Comparison of ENCODE assay signal across 8 mouse cellular contexts in genomic region chr8:94433981-94434466, GRCm38 (mm10). TPM values are rescaled to one million over a fixed set of nuclear protein-coding genes. Genes with fewer than 3 reads are reported as not detected.
DNase-seq lines count a peak whose midpoint lies in the region; ATAC-seq and TF ChIP-seq lines count a peak whose summit lies in the region.

Gene Nlrc5 (plus strand): TSS chr8:94434356.

- H3K9ac ChIP-seq in CH12.LX (ENCODE audit: insufficient read depth, low read depth): peak within 1 kb of the TSS; percentile 94
- peak within 1 kb of the TSS; percentile 22; the same call in 1 of the 2 replicates for H3K9ac ChIP-seq in forebrain, postnatal 0 days
- peak within 1 kb of the TSS; percentile 29; the same call in 1 of the 2 replicates for H3K9ac ChIP-seq in lung, embryonic 15.5 days

- 1% methylated on average over 29 of the region's 29 CpGs for WGBS in cerebellum, adult 2 months
- 2% methylated on average over 29 of the region's 29 CpGs for WGBS in forebrain, postnatal 0 days
- WGBS in lung, embryonic 15.5 days: 1% methylated on average over 29 of the region's 29 CpGs
- under 1% methylated on average over 29 of the region's 29 CpGs for WGBS in olfactory bulb, adult 2 months

- no peaks in the 10 kb centered on the region for H3K9me3 ChIP-seq in CH12.LX (replicated peaks; ENCODE audit: low read length)
- H3K9me3 ChIP-seq in forebrain, postnatal 0 days (ENCODE audit: low read length): no peaks in the 10 kb centered on the region
- H3K9me3 ChIP-seq in lung, embryonic 15.5 days: no peaks in the 10 kb centered on the region

- H3K4me2 ChIP-seq in CH12.LX (ENCODE audit: insufficient read depth, low read depth, poor library complexity, severe bottlenecking): peak within 1 kb of the TSS; percentile 96
- peak within 1 kb of the TSS; percentile 83 for H3K4me2 ChIP-seq in forebrain, postnatal 0 days (ENCODE audit: low read depth)
- H3K4me2 ChIP-seq in lung, embryonic 15.5 days: peak within 1 kb of the TSS; percentile 87

- dilution Hi-C loops in CH12.LX (cut with MboI; ENCODE audit: extremely low pct_ligation_motif_present, extremely low pct_unique_long_range_greater_than_20kb, low sequenced_read_pairs): no loop called here

- TF ChIP-seq CTCF in CH12.LX (conservative IDR thresholded peaks at IDR 0.05 in 1 of 2, IDR thresholded peaks at IDR 0.05 in 1 of 2; ENCODE audit: low read depth in 2 of 2, low read length in 2 of 2): peak in 1 of 2 experiments; percentile 33; a peak in 2 of 4 replicates
- no peak for TF ChIP-seq CTCF in cerebellum, adult 2 months (IDR thresholded peaks at IDR 0.05; ENCODE audit: borderline replicate concordance, insufficient read depth, low read depth, low read length)
- TF ChIP-seq CTCF in forebrain, postnatal 0 days (IDR thresholded peaks at IDR 0.05; ENCODE audit: low read depth): no peak; the same call in 1 of the 2 replicates
- TF ChIP-seq CTCF in olfactory bulb, adult 2 months (IDR thresholded peaks at IDR 0.05; ENCODE audit: insufficient read depth, low read depth, low read length): no peak

- H3K4me3 ChIP-seq in CH12.LX (replicated peaks in 1 of 3; ENCODE audit: low read depth in 2 of 3, low read length in 2 of 3, poor library complexity in 1 of 3): peak within 1 kb of the TSS; percentile 67 to 72 (median 69)
- peak within 1 kb of the TSS; percentile 38 for H3K4me3 ChIP-seq in cerebellum, adult 2 months (replicated peaks; ENCODE audit: insufficient read depth, low read depth, low read length)
- H3K4me3 ChIP-seq in forebrain, postnatal 0 days (ENCODE audit: low read depth, low read length): peak within 1 kb of the TSS; percentile 39
- peak within 1 kb of the TSS; percentile 46 for H3K4me3 ChIP-seq in lung, embryonic 15.5 days
- H3K4me3 ChIP-seq in olfactory bulb, adult 2 months (ENCODE audit: insufficient read depth, low read depth, low read length): peak within 1 kb of the TSS; percentile 50

- H3K36me3 ChIP-seq in CH12.LX (replicated peaks in 1 of 2; ENCODE audit: control insufficient read depth in 1 of 2, insufficient read depth in 1 of 2, low read length in 1 of 2): peaks cover 0 to 4% of the 10 kb centered on the region in 2 experiments
- H3K36me3 ChIP-seq in forebrain, postnatal 0 days (ENCODE audit: insufficient read depth): no peaks in the 10 kb centered on the region
- no peaks in the 10 kb centered on the region for H3K36me3 ChIP-seq in lung, embryonic 15.5 days

- peak; percentile 83 for DNase-seq in CH12.LX (ENCODE audit: extremely low read depth)
- peak; percentile 22 to 28 for DNase-seq in cerebellum, adult 2 months
- DNase-seq in forebrain, postnatal 0 days: peak; percentile 47
- peak; percentile 73 for DNase-seq in heart, postnatal 4 days
- peak; percentile 10 to 36 for DNase-seq in layer of hippocampus, adult 8-10 months (ENCODE audit: low spot score in 2 of 2)
- peak; percentile 80 to 85 for DNase-seq in thymus, adult 18-20 months

- in situ Hi-C loops in CH12.LX (cut with MboI; ENCODE audit: low pct_ligation_motif_present, low pct_unique_long_range_greater_than_20kb, low sequenced_read_pairs): no loop called here

- no peaks in the 10 kb centered on the region for H3K27me3 ChIP-seq in CH12.LX (replicated peaks)
- H3K27me3 ChIP-seq in cerebellum, adult 2 months (ENCODE audit: control insufficient read depth, insufficient read depth, low read length): no peaks in the 10 kb centered on the region; the same call in 1 of the 2 replicates
- no peaks in the 10 kb centered on the region; the same call in none of the 2 replicates for H3K27me3 ChIP-seq in forebrain, postnatal 0 days (ENCODE audit: insufficient read depth, low read length)
- H3K27me3 ChIP-seq in lung, embryonic 15.5 days: peaks cover 15% of the 10 kb centered on the region

- TF ChIP-seq EP300 in CH12.LX (IDR thresholded peaks at IDR 0.05; ENCODE audit: low read length): no peak; the same call in 1 of the 2 replicates

- peaks cover 19 to 68% of the 10 kb centered on the region in 2 experiments for H3K4me1 ChIP-seq in CH12.LX (ENCODE audit: control insufficient read depth in 1 of 2, insufficient read depth in 2 of 2)
- H3K4me1 ChIP-seq in cerebellum, adult 2 months (ENCODE audit: control insufficient read depth, insufficient read depth, low read length): no peaks in the 10 kb centered on the region
- H3K4me1 ChIP-seq in forebrain, postnatal 0 days (ENCODE audit: insufficient read depth): peaks cover 7% of the 10 kb centered on the region; the same call in 1 of the 2 replicates
- peaks cover 5% of the 10 kb centered on the region for H3K4me1 ChIP-seq in lung, embryonic 15.5 days
- peaks cover 5% of the 10 kb centered on the region for H3K4me1 ChIP-seq in olfactory bulb, adult 2 months (ENCODE audit: control insufficient read depth, insufficient read depth, low read length)

- TF ChIP-seq RAD21 in CH12.LX (IDR thresholded peaks at IDR 0.05; ENCODE audit: low read depth, low read length): peak; percentile 4

- H3K79me2 ChIP-seq in CH12.LX (replicated peaks; ENCODE audit: control insufficient read depth, extremely low read depth, insufficient read depth, poor library complexity, severe bottlenecking): peaks cover 38% of the 10 kb centered on the region

- peak; percentile 66; the same call in 1 of the 2 replicates for TF ChIP-seq POLR2A in CH12.LX (IDR thresholded peaks at IDR 0.05; ENCODE audit: low read depth, low read length)
- TF ChIP-seq POLR2A in cerebellum, adult 2 months (IDR thresholded peaks at IDR 0.05; ENCODE audit: borderline replicate concordance, insufficient read depth, low read length): no peak
- no peak for TF ChIP-seq POLR2A in olfactory bulb, adult 2 months (IDR thresholded peaks at IDR 0.05; ENCODE audit: insufficient read depth, low read depth, low read length)

- peak within 1 kb of the TSS; percentile 76 for H3K27ac ChIP-seq in CH12.LX (ENCODE audit: insufficient read depth, low read depth)
- no peak within 1 kb of the TSS for H3K27ac ChIP-seq in cerebellum, adult 2 months (ENCODE audit: insufficient read depth, low read length)
- no peak within 1 kb of the TSS for H3K27ac ChIP-seq in forebrain, postnatal 0 days (ENCODE audit: low read depth, low read length)
- H3K27ac ChIP-seq in lung, embryonic 15.5 days: no peak within 1 kb of the TSS
- H3K27ac ChIP-seq in olfactory bulb, adult 2 months (ENCODE audit: insufficient read depth, low read depth, low read length): no peak within 1 kb of the TSS

- ATAC-seq in forebrain, postnatal 0 days: peak; percentile 59; the same call in 1 of the 2 replicates
- peak; percentile 59 for ATAC-seq in lung, embryonic 15.5 days (ENCODE audit: borderline replicate concordance, extremely low read depth, low FRiP score, low TSS enrichment)

TF ChIP-seq in CH12.LX, 34 proteins besides CTCF, POLR2A, EP300 and RAD21 (continues in another document):
- TF ChIP-seq MAX (IDR thresholded peaks at IDR 0.05; ENCODE audit: low read length) (peak; percentile 90), UBTF (IDR thresholded peaks at IDR 0.05; ENCODE audit: low read depth, low read length) (0 out of 2 replicates have a peak, but pooled peaks have one; percentile 70), PAX5 (IDR thresholded peaks at IDR 0.05; ENCODE audit: low read length) (no peak), NELFE (IDR thresholded peaks at IDR 0.05; ENCODE audit: low read depth, low read length) (peak; percentile 48), RCOR1 (conservative IDR thresholded peaks at IDR 0.05; ENCODE audit: low read depth, low read length) (no peak), NRF1 (IDR thresholded peaks at IDR 0.05; ENCODE audit: low read depth, low read length) (no peak), ETS1 (conservative IDR thresholded peaks at IDR 0.05; ENCODE audit: low read depth, low read length) (peak; percentile 60; the same call in 1 of the 2 replicates), ZKSCAN1 (IDR thresholded peaks at IDR 0.05; ENCODE audit: borderline replicate concordance, low read depth, low read length) (no peak), JUN (IDR thresholded peaks at IDR 0.05; ENCODE audit: insufficient read depth, low read depth, low read length) (no peak), SMC3 (IDR thresholded peaks at IDR 0.05; ENCODE audit: low read depth, low read length) (peak; percentile 15), IRF4 (IDR thresholded peaks at IDR 0.05; ENCODE audit: low read depth, low read length) (no peak), HCFC1 (IDR thresholded peaks at IDR 0.05; ENCODE audit: low read depth, low read length) (peak; percentile 17; the same call in 1 of the 2 replicates), KAT2A (IDR thresholded peaks at IDR 0.05; ENCODE audit: insufficient replicate concordance, low read length) (no peak), USF2 (conservative IDR thresholded peaks at IDR 0.05; ENCODE audit: low read depth, low read length) (no peak; the same call in 1 of the 2 replicates), ELF1 (IDR thresholded peaks at IDR 0.05; ENCODE audit: low read depth, low read length) (peak; percentile 49; the same call in 1 of the 2 replicates), SIN3A (IDR thresholded peaks at IDR 0.05; ENCODE audit: low read length) (peak; percentile 74), MEF2A (IDR thresholded peaks at IDR 0.05; ENCODE audit: borderline replicate concordance, low read depth, low read length) (no peak), USF1 (IDR thresholded peaks at IDR 0.05; ENCODE audit: low read depth, low read length) (peak; percentile 74), BHLHE40 (IDR thresholded peaks at IDR 0.05; ENCODE audit: low read depth, low read length) (peak; percentile 95), TCF12 (IDR thresholded peaks at IDR 0.05; ENCODE audit: low read depth, low read length) (peak; percentile 63; the same call in 1 of the 2 replicates), MXI1 (IDR thresholded peaks at IDR 0.05; ENCODE audit: low read depth, low read length) (peak; percentile 96), MYC (IDR thresholded peaks at IDR 0.05; ENCODE audit: low read depth, low read length) (peak; percentile 67; the same call in 1 of the 2 replicates), TBP (conservative IDR thresholded peaks at IDR 0.05; ENCODE audit: low read depth, low read length) (0 out of 2 replicates have a peak, but pooled peaks have one; percentile 48), JUND (conservative IDR thresholded peaks at IDR 0.05; ENCODE audit: low read depth, low read length) (no peak)

RNA-seq across cellular contexts. Expression of gene Nlrc5, which starts in this region (rescaled TPM):
- total RNA-seq in CH12.LX (2012; rRNA removed) (58.6 and 73.0 TPM in 2 replicates), CH12.LX (2014; rRNA removed) (58.1 and 60.2 TPM in 2 replicates)
- 72.5 and 75.2 TPM in 2 replicates for polyA plus RNA-seq in CH12.LX (2012; ENCODE audit: insufficient read length, low read depth)
- 0.71 and 0.82 TPM in 2 replicates for polyA plus RNA-seq in cerebellum, adult 2 months (2012; rRNA removed)
- 0.69 and 1.6 TPM in 2 replicates for total RNA-seq in forebrain, postnatal 0 days (2014; rRNA removed)
- polyA plus RNA-seq in forebrain, postnatal 0 days (2015; fragmentation: Nextera tagmentation; extraction: Ambion mirVana): 0.28 and 0.36 TPM in 2 replicates
- under 1 TPM; 0.72 to 0.76 TPM for total RNA-seq in heart, postnatal 4 days (2021)
- total RNA-seq in layer of hippocampus, adult 8-10 months (2022): 1 to 10 TPM in 2 of 4 experiments, under 1 TPM in 2; 0.62 to 6.2 (median 2.1) TPM
- 0.10 and 0.43 TPM in 2 replicates for polyA plus RNA-seq in lung, embryonic 15.5 days (2015; fragmentation: Nextera tagmentation; extraction: Ambion mirVana)
- not detected in 2 replicates for polyA plus RNA-seq in olfactory bulb, adult 2 months (2012; ENCODE audit: insufficient read depth, insufficient read length, low replicate concordance, missing spikeins)

Comparison
In these comparisons a context has a peak if more than half of its experiments do, and no peak if none do; other contexts are left out.
1. RNA of gene Nlrc5 (total RNA-seq): 58.1 to 73.0 TPM in CH12.LX; 0.62 to 6.2 TPM in layer of hippocampus, adult 8-10 months, 0.69 to 1.6 TPM in forebrain, postnatal 0 days and 0.72 to 0.76 TPM in heart, postnatal 4 days; every median in the first group is over 4 times any median in the second.
2. RNA of gene Nlrc5 (polyA plus RNA-seq): 72.5 to 75.2 TPM in CH12.LX; 0.71 to 0.82 TPM in cerebellum, adult 2 months, 0.28 to 0.36 TPM in forebrain, postnatal 0 days, 0.10 to 0.43 TPM in lung, embryonic 15.5 days and not detected in olfactory bulb, adult 2 months; every median in the first group is over 10 times any median in the second.
3. Peak in DNase-seq and H3K4me3 ChIP-seq in cerebellum, adult 2 months; RNA of the gene not detected or under 1 TPM.
4. Peak in DNase-seq in heart, postnatal 4 days; RNA of the gene not detected or under 1 TPM.
5. Peak in ATAC-seq, H3K4me3 ChIP-seq, H3K9ac ChIP-seq and H3K4me2 ChIP-seq in lung, embryonic 15.5 days; RNA of the gene not detected or under 1 TPM.
6. DNase-seq: peak in every context shown above with its lines; median percentile 83 in CH12.LX; 82 in thymus, adult 18-20 months; 73 in heart, postnatal 4 days; 47 in forebrain, postnatal 0 days; 25 in cerebellum, adult 2 months; 23 in layer of hippocampus, adult 8-10 months.
7. H3K9ac ChIP-seq: peak in every context shown above with its lines; median percentile 94 in CH12.LX; 29 in lung, embryonic 15.5 days; 22 in forebrain, postnatal 0 days.
8. Peak in every context shown above with its lines, with median percentiles within 50 percentile points of each other: H3K4me2 ChIP-seq and H3K4me3 ChIP-seq.